Mouse (Mus musculus) cerebral cortex, adult 2 months (tissue): Measurements from ENCODE around the gene Fnip2.

ENCODE experiments used
- WGBS: fragments of 180-500 bp; shearing (Covaris S2); methylation state at CpG from one replicate; pipeline ENCODE4 v1.1.7; 2018; 5-methylcytosine and 5-hydroxymethylcytosine counted together

Gene Fnip2

DNA sequence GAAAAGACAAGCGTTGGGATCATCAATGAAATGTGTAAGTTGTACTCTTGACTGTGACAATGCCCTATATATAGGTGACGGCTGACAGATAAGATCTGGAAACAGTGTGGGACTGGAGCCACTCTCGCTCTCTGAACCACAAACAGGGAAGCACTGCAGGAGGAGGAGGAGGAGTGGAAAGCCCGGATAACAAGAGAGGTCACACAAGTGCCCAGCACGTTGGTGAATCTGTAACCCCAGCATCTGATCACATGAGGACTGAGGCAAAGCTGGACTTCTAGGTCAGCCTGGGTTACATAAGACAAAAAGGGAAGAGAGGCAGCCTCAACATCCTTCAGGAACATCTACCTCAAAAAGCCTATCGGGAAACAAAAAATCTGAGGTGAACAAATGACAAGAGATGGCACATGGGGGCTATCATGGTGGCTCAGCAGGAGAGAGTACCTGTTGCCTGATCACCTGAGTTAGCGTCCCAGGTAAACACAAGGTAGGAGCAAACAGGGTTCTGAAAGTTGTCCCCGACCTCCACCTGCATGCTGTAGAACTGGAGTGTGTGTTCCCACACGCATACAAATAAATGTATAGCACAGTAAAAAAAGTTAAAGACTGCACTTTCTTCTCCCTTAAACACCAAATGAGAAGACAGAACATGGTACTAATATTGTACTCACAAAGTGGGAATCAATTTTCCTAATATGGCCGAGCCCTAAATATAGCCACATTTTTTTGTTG, 2.6 kb downstream of the Fnip2 start:
- WGBS = 78% methylated on average over 10 of the region's 10 CpGs

DNA sequence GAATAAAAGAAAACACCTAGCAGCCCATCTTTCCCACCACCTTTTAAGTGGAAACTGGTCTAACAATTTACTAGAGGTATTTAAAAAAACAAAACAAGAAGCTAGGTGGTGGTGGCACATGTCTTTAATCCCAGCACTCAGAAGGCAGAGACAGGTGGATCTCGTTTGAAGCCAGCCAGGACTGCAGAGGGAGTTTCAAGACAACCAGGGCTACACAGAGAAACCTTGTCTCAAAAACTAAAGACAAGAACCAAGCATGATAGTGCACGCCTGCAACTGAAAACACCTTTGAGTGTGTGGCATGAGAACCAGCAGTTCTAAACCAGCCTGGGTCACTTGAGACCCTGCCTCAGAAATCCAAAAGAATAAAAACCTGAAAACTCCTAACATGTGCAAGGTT, 4.1 kb downstream of the Fnip2 start:
- 86% methylated on average over 2 of the region's 2 CpGs for WGBS

DNA sequence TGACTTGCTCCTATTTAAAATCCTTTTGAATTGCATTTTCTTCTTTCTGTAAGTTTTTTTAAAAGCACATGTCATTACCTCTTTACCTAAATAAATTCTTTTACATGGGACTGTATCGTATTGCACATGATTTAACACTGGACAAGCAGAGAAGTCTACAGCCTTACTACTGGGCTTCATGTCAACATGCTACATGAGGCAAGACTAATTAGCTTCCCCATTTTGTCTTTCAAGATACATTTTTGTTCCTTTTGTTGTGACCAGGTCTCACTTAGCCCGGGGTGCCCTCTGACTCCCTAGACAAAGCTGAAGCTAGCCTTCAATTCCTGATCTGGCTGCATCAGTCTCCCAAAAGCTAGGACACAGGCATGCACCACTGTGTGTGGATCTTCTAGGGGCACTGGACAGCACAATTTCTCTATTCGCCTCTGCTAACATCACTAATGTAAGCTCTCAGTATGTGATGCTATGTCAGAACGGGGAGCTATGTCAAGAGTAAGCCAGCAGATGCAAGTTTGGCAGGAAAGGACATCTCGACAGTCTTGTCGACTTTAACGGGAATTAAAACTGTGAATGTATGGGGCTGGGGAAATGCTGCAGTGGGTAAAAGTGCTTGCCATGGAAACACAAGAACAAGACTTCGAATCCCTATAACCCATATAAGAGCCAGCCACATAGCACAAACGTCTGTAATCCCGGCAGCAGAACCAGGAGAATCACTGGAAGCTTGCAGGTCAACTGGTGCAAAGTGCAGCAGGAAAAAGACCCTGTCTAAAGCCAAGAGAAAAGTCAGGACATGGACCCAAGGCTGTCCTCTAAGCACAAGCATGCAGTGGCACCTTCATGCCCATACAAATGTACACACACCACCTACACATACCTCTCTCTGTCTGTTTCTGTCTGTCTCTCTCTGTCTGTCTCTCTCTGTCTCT, 5.5 kb downstream of the Fnip2 start:
- WGBS = 64% methylated on average over 10 of the region's 10 CpGs

DNA sequence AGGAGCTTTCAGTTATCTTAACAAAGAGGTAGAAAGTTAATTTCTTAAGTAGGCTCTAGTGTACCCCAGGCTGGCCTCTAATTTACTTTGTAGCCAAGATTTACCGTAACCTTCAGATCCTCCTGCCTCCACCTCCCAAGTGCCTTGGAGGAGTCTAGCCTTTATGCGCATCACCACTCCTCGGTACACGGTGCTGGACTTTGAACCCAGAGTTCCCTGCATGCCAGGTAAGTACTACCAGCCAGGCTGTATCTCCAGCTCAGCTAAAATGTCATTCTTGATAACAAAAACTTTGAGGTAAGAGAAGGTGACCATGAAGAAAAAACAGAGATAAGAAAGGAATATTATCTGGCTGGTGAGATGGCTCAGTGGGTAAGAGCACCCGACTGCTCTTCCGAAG, 7.0 kb downstream of the Fnip2 start:
- WGBS = 97% methylated on average over 6 of the region's 6 CpGs

DNA sequence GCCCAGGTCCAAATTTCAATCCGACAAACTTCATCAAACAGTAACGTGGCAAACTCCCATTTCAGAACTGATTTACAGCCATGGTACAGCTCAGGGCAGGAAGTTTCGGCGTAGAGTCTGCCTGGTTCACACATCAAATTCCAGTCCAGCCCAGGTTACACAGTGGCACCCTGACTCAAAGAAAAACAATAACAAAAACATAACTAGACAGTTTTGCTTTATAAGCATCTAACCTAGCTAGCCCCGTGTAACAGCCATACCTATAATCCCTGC, 7.9 kb downstream of the Fnip2 start:
- 36% methylated on average over 5 of the region's 5 CpGs for WGBS

DNA sequence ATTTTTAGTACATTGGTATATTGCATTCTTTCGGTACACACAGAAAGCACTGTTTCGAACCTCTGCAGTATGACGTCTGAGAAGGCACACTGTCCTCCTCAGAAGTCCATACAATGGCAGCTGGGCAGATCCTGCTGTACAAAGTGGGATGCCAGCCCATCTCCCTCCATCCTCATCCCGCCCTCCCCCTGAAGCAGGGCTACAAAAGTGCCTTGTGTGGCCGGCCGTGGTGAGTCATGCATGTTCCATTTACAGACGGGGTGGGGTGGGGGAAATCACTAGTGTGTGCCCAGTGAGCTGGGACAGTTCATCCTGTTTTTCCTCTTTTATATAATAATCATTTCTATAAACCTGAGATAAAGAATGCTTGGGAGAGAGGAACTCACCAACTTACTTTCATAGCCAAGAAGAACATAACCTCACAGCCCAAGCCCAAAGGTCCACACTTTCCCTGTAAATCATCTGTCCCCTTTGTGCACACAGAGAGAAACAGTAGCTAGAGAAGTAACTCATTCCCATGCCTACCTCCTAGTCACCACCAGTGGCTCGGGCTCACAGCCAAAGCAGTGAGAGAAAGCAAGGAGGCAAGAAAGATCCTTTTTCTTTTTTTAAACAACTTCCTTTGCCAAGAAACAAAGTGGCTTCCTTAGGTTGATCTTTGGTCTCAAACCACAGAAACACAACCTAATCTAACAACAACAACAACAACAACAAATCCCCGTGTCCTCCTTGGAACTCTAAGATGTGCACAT, 8.4 kb downstream of the Fnip2 start:
- 40% methylated on average over 9 of the region's 9 CpGs for WGBS

DNA sequence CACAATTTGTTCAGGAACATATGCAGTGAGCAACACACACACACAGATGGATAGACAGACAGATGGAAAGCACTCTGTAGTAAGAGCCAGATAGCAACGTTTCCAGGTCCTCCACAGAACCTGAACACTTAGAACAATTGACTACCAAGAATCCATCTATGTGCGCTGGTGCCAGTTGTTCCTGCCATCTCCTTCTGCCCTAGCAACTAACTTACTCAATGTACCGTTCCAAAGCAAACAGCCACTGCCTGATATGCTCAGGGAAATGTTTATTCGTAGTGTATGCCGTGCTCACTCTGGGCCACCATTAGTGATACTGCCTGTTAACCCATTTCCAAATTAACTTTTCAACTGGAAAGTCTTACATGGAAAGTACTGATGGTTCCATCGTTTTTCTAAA, 12.5 kb downstream of the Fnip2 start:
- 72% methylated on average over 6 of the region's 6 CpGs for WGBS

DNA sequence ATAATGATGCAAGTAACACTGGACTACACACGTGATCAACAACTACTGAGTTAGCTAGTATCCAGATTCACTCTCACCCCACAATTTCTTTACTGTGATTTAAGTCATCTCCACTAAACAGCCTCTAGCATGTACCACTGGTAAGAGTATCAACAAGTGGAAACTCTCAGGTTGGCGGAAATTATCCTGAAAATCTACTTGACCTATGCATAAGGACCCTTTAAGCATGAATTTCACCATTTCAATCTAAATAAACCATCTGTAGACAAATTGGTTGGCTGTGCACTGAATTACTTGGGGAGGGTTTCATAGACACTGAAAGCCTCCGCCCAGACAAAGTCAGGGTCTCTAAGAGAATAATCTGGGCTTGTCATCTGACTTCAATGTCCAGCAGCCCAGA, 13.8 kb downstream of the Fnip2 start:
- WGBS = 99% methylated on average over 3 of the region's 3 CpGs

DNA sequence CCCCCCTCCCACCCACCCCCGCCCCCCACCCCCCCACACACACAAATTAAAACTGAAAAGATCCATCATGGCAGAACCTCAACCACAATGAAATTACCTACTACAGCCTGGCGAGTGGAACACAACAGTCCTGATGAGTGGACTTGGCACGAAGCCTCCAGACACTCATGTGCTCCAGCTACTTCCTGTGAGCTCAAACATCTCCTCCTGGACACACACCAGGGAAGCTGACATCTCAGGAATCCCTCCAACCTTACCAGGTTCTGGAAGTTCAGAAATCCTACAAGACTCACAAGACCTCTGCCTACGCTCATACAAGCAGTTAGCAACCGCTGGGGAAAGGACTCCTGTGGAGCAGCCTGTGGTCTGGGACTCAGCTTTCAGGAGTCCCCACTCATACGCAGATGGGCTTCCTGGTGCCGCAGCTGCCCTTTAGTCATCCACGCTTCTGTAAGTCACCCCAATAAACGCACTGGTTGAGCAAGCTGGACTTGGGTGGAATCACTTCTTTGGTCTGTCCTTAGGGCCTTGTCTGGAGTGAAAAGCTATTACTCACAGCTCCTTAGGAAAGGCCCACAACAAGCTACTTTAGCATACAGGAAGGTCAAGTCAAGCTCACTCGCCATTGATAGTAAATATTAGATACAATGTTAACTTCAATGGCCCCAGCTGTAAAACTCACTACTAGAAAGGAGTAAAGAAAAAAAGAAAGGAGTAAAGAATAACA, 15.6 kb downstream of the Fnip2 start:
- 87% methylated on average over 10 of the region's 10 CpGs for WGBS

DNA sequence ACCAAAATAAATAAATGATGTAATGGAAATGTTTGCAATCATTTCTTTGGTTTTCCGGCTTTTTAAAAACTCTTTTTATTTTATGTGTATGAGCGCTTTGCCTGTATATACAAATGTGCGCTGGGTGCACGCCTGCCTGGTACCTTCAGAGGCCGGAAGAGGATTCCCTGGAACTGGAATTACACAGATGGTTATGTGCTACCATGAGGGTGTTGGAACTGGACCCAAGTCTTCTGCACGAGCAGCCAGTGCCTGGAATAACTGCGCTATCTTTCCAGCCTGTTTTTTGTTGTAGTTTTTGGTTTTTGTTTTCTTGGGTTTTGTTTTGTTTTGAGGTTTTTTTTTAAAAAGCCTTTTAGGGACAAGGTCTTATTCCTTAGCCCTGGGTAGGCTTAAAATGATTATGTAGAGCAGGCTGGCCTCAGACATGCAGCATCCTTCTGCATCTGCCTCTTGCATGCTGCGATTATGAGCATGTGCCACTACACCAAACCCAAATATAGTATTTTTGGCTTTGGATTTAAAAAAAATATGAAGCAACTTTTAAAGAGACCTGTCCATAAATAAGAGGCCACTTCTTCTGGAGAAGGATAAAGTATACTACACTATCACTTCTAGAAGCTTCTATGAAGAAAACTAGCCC, 17.7 kb downstream of the Fnip2 start:
- WGBS = 47% methylated on average over 8 of the region's 8 CpGs

DNA sequence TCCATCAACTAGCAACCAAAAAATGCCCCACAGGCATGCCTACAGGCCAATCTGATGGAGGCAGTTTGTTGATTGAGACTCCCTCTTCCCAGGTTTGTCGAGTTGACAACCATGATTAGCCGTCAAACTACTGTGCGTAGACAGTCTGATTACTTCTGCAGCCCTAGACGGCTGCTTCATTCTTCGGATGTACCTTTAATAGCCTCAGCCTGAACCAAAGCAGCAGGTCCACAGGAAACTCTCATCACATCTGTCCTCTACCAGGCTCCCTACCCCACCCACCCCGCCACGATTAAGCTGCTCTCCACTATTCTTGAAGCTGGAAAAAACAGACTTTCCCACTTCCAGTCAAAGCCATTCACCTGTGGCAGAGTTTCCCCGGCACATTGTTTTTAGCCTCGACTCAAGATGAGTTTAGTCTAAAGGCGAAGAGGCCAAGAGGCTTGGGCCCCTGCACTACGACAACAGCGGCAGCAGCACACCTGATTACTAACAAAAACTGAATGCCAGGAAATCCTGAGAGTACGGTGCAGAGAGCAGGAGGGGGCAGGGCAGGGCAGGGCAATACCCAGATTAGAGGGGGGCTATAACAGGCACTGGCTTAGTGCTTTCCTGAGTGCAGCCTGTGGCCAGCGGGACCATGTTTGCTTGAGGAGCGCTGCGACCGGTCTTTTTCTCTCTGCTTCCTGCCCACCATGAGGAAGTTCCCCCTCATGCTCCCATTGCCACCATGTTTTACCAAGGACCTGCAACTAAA, 18.7 kb downstream of the Fnip2 start:
- WGBS = 79% methylated on average over 17 of the region's 17 CpGs

DNA sequence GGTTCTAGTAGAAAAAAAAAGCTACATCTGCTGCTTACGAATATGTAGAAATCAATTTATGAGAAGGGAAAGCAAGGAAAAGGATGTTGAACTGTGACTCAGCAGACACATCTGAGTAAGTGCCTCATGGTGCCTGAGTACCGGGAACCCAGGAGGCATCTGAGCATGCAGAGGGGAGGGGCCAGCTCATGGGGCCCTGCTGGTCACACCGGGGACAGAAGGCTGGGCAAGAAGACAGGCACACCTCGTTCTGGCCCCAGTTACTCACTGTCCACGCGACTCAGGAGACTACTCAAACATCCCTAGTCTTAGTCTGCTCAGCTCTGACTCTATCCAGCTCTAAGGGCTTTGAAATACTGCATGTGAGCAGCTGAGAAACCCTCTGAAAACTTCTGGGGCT, 25.0 kb downstream of the Fnip2 start:
- WGBS = 42% methylated on average over 6 of the region's 6 CpGs

DNA sequence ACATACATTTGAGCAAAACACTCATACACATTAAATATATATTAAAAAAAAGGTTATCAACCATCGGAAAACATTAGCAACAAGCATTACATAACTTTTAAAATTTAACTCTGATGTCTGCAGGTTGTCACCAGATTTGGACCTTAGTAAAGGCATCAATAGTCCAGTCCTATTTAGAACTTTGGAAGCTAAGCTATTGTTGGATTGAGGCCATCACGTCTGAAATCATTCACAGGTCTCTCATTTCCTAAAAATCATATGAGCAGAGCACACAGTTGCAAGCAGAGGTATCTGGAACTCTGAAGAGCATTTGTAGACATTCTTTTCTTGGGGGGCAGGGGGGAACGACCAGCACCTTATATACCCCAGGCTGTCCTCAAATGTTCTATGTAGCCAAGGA, 28.5 kb downstream of the Fnip2 start:
- WGBS = 88% methylated on average over 3 of the region's 3 CpGs

DNA sequence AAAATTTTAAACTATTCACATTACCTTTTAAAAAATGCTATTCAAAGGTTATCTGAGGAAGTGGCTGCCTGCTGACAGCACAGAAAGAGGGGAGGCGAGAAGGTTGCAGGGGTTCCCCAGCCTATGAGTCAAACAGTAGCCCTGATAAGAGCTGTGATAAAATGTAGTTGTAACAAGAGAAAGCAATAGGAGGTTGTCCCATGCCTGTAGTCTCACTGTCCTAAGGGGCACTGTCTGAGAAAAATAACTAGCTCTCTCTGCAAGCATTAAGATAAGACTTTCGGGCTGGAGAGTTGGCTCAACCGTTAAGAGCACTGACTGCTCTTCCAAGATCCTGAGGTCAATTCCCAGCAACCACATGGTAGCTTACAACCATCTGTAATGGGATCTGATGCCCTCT, 29.3 kb downstream of the Fnip2 start:
- 95% methylated on average over 3 of the region's 3 CpGs for WGBS

DNA sequence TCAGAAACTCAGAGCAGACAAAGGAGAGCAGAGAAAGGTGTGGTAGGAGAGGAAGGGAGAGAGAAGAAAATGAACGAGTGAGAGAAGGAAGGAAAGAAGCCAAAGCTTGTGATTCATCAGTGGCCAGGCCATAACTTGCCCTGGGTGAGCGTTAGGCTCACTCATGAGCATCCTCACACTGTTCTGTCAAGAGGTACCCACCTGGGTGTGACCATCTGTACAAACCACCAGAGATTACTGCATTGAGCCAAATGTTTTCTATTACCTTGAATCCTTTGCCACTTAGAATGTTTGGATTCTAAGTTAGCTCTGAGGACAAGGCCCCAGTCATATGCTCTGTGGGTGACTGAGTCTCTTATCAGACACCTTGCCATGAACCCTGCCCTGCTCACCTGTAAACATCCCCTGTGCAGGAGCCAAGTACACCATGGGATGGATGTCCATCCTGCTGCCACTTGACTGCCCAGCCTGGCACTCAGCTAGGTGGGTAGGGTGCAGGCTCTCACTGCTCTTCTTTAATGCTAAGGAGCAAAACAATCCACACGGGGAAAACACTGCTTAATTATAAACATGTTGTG, 29.9 kb downstream of the Fnip2 start:
- WGBS = 71% methylated on average over 3 of the region's 3 CpGs

DNA sequence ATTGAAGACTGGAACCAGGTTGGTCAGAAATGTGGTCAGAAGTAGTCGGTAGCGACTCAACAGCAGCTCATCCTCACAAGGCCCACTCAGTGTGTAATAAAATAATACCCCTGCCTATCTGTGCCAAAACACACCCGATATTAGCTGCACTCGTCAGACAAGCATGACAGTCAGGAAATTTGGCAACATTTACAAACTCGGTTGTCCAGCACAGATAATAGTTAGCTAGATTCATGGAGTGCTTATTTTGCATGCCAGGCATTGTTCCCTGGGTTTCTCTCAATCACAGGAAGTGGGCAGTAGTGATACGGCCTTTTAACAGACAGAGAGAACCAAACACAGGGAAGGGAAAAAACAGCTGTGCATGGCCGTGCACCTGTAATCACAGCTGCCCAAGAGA, 30.6 kb downstream of the Fnip2 start:
- WGBS = 73% methylated on average over 7 of the region's 7 CpGs

DNA sequence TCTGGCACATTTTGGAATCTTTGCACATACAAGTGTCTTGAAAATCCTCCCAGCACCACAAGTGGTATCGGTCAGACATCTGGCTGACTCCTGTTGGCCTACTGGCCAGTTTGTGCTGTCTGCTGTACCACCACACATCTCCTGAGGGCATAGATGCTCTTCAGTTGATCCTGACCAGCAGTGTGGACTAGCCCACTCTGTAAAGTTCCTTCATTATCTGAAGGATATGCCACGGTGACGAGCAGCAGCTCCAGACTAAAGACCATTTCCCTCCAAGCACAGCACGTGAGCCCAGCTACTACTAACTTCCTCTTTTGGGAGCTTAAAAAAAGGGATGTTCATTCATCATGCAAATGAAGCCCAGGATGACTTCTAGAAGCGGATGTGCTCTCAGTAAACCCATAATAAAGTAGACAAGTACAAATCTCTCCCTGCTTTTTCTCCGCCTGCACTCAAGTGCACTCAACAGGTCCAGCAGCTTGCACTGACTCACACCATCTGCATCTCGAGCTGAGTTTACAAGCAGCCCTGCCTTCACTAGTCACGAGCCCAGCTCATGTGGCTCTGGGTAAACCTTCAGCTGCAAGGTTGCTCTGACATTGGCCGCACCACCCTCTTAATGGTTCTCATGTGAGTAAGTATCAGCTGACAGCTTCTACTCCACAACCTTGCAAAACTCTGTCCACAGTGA, 35.9 kb downstream of the Fnip2 start:
- WGBS = 32% methylated on average over 9 of the region's 9 CpGs

DNA sequence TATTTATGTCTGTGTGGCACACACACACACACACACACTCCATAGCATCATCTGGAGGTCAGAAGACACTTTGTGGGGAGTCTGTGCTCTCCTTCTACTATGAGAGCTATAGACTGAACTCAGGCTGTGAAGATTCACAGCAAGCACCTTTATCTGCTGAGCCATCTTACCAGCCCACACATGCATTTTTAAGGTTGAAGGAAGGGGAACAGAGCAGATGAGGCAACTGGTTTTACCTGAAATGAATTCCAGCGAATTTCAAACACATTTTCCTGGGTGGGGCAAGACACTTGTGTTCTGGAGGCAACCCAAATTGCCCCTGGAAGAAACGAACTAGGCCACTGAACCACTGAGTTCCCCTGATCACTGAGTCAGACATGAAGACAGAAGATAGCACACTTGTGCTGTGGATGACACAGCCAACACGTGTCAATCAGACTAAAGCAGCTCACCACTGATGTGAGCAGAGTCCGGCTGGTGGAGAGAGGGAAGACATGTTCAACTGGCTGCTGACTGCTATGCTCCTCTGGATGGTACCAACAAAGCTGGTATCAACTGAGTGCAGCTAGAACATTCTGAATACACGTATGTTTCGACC, 38.0 kb downstream of the Fnip2 start:
- WGBS = 85% methylated on average over 6 of the region's 6 CpGs

DNA sequence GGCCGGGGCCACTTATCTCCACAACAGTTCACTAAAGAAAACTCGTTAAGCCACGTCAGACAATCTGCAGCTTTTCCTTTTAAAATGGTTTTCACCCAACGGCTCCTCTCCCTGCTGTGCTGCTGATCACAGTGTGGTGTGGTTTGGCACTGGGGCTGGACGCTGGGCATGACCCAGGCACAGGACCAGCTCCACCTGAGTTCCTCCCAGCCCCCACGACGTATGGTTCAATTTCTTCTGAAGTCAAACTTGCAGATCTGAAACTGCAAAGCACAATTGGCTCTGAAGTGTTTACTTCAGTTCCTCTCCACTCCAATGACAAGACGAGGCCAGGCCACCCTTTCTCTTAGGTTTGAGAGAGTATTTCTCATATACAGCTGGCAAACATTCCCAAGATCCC, 39.1 kb downstream of the Fnip2 start:
- WGBS = 59% methylated on average over 8 of the region's 8 CpGs
